Mouse (Mus musculus): ENCODE measurements at regions not wholly inside any gene's neighbourhood (a gene's known extent, or its start where the extent isn't known, plus 50 kb on each side); places are given as distances from the start of the nearest gene placed in this dataset.

DNA sequence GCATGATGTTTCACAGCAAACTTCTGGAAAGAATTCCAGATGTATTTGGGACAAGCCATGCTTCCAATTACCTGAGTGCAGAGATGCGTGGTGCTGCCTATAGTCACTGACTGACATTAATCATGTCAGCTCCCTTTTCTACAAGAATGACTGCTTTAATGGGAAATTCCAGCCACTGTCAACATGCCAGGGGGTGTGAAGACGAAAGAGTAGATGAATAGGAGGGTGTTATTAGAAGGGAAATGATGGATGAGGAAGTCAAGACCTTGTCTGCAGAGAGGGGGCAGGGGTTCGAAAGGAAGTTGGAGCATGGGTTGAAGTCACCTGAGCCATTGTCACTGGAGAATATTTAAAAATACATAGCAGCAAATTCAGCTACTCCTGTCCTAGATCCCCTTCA, 634.6 kb downstream of the Brinp1 start:
- TF ChIP-seq CTCF (IDR thresholded peaks at IDR 0.05; ENCODE audit: borderline replicate concordance, extremely low read depth, insufficient read depth, insufficient read length) (no peak), POLR2A (IDR thresholded peaks at IDR 0.05; ENCODE audit: borderline replicate concordance, extremely low read depth, insufficient read depth, insufficient read length, poor library complexity, severe bottlenecking) (no peak)
